Mouse (Mus musculus) macrophage (primary cell): ENCODE data around the gene Sorcs3. TPM values are rescaled to one million over a fixed set of nuclear protein-coding genes. Genes with fewer than 3 reads are reported as not detected.

Experiments used
- H3K27ac ChIP-seq: fragments of 350-480 bp; formaldehyde crosslinking; 2 replicates; pipeline ENCODE4 v1.9.0; 2021
- H3K36me3 ChIP-seq: fragments of 350-480 bp; formaldehyde crosslinking; 2 replicates; pipeline ENCODE4 v1.9.0; 2021; ENCODE audit errors: inconsistent target
- H3K4me3 ChIP-seq: fragments of 350-480 bp; formaldehyde crosslinking; 2 replicates; pipeline ENCODE4 v1.9.0; 2021; ENCODE audit errors: inconsistent target
- H3K79me2 ChIP-seq: fragments of 350-480 bp; formaldehyde crosslinking; 2 replicates; pipeline ENCODE4 v1.9.0; 2021; ENCODE audit errors: inconsistent target
- WGBS: methylation state at CpG from one replicate; pipeline ENCODE4 v1.1.7; 2026; ENCODE audit warnings: inconsistent platforms; ENCODE audit not compliant: missing documents; 5-methylcytosine and 5-hydroxymethylcytosine counted together
- polyA plus RNA-seq: library from polyadenylated mRNA; stranded (reverse); fragments of 250-400 nt; gene quantifications from 3 replicates; pipeline ENCODE4 v1.2.4, GENCODE M21; 2018; ENCODE audit warnings: inconsistent platforms
- total RNA-seq, 78 experiments: library from RNA; depleted of rRNA; stranded (reverse); fragments of 250-400 nt; gene quantifications; 1 replicate in 9 of 78; 2 replicates in 24 of 78; 3 replicates in 43 of 78; 4 replicates in 2 of 78; pipeline ENCODE4 v1.2.4; 2018; ENCODE audit warnings: inconsistent platforms in 56 of 78

The Sorcs3 gene
- not detected for total RNA-seq (2018; cell fraction: chromatin; rRNA removed)
- total RNA-seq (2018; cell fraction: cytosol; rRNA removed): not detected
- not detected for total RNA-seq (2018; cell fraction: nucleus; rRNA removed)
- not detected in 3 replicates for polyA plus RNA-seq

DNA sequence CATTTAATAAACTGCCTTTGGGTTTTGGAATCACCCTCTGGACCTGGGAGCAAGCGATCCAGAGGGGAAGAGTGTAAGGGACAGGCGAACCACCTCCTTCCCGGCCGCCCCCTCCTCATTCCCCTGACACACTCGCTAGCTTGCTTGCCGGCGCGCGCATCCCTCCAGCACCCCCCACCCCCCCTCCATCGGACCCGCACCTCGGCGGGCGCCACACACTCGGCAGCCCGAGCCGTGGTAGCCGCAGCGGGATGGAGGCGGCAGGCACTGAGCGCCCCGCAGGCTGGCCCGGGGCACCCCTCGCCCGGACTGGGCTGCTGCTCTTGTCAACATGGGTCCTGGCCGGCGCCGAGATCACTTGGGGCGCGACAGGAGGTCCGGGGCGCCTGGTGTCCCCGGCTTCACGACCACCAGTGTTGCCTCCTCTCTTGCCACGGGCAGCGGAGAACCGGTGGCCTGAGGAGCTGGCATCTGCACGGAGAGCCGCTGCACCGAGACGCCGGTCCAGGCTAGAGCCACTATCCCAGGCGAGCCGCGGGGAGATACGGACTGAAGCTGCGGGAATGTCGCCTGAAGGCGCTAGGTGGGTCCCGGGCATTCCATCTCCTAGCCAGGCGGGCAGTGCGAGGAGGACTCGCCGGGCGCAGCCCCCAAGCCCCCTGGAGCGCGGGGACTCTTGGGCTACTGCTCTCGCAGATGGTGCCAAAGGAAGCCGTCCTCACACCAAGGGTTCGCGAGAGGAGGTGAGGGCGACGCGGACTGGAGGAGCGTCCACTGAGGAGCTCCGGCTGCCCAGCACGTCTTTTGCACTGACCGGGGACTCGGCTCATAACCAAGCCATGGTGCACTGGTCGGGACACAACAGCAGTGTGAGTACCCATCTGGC lies at the start of gene Sorcs3:
Gene Sorcs3, plus strand, starts transcription at position 97 of the 886 bp plus-strand sequence.
- 4% methylated on average over 64 of the region's 70 CpGs for WGBS
- no peak within 1 kb of the TSS for H3K4me3 ChIP-seq

DNA sequence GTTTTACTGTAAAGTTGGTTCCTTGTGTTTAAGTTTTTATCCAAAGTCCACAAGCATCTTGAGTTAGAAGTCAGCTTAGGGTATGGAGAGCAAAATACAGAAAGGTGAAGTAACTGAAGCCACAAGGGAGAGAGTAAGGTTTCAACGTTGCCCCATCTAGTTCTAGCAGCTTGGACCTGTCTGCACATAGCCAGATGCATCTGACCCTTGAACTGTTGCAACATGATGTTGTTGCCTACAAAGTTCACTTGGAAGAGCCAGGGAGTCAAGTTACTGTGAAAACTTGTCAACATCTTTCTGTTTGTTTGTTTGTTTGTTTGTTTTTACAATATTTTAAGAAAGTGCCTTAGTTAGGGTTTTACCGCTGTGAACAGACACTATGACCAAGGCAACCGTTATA lies 40.5 kb upstream of the Sorcs3 start:
- Histone ChIP-seq H3K4me3 (no peak overlapping the region), H3K36me3 (no peaks in the 10 kb centered on the region), H3K27ac (no peak overlapping the region), H3K79me2 (no peaks in the 10 kb centered on the region)
- 93% methylated on average over 3 of the region's 3 CpGs for WGBS

More for the DNA sequence above, at the start of gene Sorcs3:
- H3K36me3 ChIP-seq: no peaks in the 10 kb centered on the region
- H3K27ac ChIP-seq: no peak within 1 kb of the TSS
- no peaks in the 10 kb centered on the region for H3K79me2 ChIP-seq

DNA sequence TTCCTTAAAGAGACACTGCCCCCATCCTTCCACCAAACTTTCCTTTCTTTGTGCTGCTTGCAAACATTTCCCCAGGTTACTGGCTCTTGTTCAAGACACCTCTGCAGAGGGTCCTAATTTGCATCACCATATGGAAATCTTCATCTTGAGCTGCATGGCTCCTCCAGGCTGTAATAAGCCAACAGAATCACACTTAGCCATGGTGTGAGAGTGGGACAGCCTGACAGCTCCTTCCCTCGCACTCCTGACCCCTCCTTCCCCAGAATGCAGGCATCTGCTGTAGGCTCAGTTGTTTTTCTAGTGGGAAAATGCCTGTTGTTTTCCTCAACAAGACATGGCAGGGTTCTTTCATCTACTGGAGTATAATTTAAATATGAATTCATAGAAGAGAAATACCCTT lies 38.7 kb upstream of the Sorcs3 start:
- no peaks in the 10 kb centered on the region for H3K36me3 ChIP-seq
- no peaks in the 10 kb centered on the region for H3K79me2 ChIP-seq
- H3K27ac ChIP-seq: no peak overlapping the region
- 53% methylated on average over 1 of the region's 1 CpGs for WGBS
- no peak overlapping the region for H3K4me3 ChIP-seq

DNA sequence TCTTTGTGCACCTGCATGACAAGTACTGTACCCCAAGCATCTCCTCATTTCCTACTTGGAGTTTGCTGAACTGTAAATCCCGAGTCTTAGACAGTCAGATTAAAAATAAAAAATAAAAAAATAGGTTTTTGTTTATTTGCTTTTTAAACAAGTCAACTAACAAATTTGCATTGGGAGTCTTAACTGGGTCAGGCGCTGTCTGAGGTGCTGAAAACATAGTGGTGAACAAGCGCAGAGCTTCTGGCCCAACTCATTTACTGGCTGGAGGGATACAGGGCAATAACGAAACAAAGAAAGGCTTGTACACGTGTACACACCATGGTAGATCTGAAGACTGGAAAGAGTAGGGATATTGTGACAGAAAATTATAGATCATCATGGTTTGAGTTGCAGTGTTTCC lies 37.5 kb upstream of the Sorcs3 start:
- H3K79me2 ChIP-seq: no peaks in the 10 kb centered on the region
- 65% methylated on average over 5 of the region's 5 CpGs for WGBS
- H3K36me3 ChIP-seq: no peaks in the 10 kb centered on the region
- no peak overlapping the region for H3K27ac ChIP-seq
- no peak overlapping the region for H3K4me3 ChIP-seq

DNA sequence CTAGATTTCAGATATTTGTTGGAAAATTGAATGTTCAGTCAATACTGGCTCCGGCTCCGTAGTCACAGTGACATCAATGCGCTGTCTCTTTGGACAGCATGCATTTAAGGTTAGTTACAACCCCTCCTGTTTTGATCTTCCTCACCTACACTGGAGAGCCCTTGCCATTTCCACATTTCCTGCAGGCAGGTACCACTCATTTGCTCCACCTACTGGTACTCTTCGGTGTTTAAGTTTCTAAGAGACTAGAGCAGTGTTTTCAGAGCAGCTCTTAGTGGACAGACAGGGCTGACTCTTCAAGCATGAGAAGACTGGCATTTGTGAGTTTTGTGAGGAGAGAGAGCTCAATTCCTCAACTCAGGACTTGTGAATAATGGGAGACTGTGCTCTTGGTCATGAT lies 31.1 kb upstream of the Sorcs3 start:
- Histone ChIP-seq H3K27ac (no peak overlapping the region), H3K36me3 (no peaks in the 10 kb centered on the region), H3K4me3 (no peak overlapping the region), H3K79me2 (no peaks in the 10 kb centered on the region)
- WGBS: 70% methylated on average over 4 of the region's 4 CpGs

DNA sequence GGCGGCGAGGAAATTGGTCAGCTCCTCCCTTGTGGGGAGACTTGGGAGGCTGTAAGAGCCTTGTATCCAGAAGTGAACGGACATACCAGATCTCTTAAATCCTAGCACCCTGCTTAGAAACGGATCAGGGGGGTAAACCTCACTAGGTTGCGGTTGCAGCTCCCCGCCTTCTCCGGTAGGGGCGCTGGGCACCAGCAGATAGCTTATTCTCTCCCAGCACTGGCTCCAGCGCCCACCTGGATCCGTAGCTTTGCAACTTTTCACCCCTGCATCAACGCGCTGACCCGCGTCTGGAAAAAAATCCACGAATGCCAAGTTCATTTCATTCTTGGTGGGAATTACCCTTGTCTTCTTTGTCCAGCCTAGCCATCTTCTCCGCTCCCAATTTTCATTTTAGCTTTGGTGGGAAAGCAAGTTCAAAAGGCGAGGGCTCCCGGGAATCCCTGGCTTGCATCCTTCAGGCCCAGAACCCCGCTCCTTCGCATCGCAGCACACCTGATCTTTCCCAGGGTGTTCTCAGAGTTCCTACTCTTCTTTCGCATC lies 1.8 kb upstream of the Sorcs3 start:
- WGBS: 11% methylated on average over 20 of the region's 22 CpGs
- no peaks in the 10 kb centered on the region for H3K79me2 ChIP-seq
- no peak overlapping the region for H3K4me3 ChIP-seq
- H3K27ac ChIP-seq: no peak overlapping the region
- H3K36me3 ChIP-seq: no peaks in the 10 kb centered on the region

DNA sequence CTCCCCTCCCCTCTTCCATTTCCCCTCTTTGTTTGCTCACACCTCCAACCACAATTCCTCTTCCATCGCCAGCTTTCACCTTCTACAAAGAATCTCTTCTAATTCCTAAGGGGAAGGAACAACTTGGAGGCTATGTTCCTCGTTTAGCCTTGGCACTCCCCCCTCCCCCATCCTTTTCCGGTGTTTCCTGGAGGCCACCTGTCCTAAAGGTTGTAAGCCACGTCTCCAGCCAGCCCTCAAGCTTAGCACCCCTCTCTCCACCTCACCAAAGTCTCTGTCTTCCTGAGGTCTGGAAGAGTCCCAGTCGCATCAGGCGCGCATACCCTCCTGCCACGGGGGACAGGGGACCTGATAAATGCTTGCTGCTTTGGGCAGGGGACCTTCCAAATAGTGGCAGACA lies 1.3 kb upstream of the Sorcs3 start:
- Histone ChIP-seq H3K79me2 (no peaks in the 10 kb centered on the region), H3K27ac (no peak overlapping the region), H3K36me3 (no peaks in the 10 kb centered on the region), H3K4me3 (no peak overlapping the region)
- WGBS: 2% methylated on average over 8 of the region's 8 CpGs

DNA sequence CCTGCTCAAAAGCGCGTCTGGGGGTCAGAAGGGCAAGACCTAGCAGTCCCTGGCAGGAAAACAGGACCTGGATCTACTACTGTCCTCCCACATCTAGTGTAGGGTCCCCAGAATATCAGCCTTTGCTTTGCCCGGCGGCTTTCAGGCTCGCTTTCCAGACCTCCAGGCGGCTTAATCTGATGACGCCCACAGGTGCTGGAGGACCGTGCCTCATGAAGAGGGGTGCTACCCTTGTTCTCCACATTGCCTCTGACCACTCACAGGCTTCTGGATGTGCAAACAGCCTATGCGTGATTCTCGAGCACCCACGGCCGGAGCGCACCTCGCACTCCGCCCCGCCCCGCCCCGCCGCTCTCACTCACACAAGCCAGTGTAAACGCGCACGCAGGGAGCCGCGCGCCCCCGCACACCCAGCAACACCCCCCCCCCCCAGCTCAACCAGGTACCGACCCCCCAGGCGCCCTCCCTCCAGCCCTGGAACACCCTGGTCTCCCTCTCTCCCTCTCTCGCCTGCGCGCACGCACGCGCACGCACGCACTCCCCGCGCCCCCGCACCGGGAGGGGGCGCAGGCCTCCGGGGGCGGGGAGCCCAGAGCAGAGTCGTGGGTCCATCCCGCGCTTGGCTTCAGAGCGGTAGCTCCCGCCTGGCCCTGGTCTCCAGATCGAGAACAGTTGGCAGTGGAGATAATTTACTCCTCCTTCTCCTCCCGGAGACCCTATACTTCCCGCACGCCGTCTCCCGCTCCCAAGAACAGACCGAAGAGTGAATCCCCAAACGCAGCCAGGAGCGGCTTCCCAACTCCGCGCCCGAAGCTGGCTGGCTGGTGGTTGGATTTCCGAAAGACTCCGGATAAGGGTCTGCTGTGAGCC lies 698 bp upstream of the Sorcs3 start:
- no peaks in the 10 kb centered on the region for H3K79me2 ChIP-seq
- no peak overlapping the region for H3K4me3 ChIP-seq
- H3K27ac ChIP-seq: no peak overlapping the region
- WGBS: 2% methylated on average over 58 of the region's 62 CpGs
- no peaks in the 10 kb centered on the region for H3K36me3 ChIP-seq

DNA sequence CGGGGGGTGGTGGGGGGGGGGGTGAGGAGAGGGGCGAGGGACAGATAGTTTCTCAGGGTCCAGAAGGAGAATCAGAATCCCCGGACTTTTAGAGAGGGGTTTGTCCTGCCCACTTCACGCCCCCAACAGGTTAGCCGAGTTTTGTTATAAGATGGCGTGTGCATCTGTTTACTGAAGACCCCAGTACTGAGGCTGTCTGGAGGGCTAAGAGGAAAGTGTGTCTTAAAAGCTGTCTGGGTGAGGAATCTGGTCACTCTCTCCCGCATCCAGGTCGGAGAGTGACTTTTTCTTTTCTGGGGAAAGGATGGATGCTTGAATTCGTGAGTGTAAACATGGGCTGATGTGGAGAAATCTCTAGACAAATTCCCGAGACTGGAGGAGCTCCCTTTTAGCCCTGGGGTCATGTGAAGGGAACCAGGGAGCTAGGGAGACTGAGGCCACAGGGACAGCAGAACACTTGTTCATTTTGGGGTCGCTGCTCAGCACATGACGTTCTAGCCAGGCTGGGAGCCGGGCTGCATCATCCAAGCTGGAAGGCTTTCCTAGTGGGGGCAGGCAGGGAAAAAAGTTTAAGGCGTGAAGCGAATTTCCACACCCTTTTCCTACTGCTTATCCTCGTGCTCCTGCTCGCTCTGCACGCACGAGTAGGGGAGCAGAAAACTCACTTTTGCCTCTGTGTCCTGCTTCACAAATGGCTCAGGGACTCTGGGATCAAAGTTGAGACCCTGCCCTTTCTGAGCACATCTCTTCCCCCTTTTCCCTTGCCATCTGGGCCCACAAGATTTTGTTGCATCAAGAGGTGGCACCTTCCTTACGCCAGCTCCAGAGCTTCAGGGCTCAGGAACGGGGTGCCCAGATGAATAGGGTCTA lies 1.3 kb downstream of the Sorcs3 start:
- H3K79me2 ChIP-seq: no peaks in the 10 kb centered on the region
- WGBS: 7% methylated on average over 21 of the region's 21 CpGs
- H3K27ac ChIP-seq: no peak overlapping the region
- no peak overlapping the region for H3K4me3 ChIP-seq
- H3K36me3 ChIP-seq: no peaks in the 10 kb centered on the region

DNA sequence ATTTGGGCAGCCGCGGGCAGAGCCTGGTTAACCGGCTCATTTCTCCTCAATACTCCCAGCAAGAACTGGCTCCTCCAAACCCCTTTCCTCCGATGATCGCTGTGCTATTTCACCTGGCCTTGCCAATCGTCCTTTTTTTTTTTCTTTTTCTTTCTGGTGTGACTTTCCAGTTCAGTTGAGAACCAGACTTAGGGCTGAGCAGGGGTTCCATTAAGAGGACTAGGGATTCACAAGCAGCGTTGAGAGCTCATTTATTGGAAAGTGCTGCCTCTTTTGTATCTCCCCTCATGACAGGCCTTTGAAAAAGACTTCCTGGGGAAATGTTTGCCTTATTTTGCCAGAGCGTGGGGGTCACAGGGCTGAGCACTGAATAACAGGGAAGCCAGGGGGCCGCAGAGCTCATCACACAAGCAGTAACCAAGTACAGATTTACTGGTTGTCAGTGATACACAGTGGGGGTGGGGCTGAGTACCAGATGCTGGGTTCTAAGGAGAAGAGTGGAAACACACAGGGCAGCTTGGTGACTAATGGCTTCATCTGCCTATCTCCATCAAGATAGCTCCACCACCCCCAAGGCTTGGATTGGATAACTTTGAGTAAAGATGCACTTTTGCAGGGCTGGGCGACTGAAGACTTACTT lies 2.0 kb downstream of the Sorcs3 start:
- Histone ChIP-seq H3K79me2 (no peaks in the 10 kb centered on the region), H3K4me3 (no peak overlapping the region), H3K36me3 (no peaks in the 10 kb centered on the region), H3K27ac (no peak overlapping the region)
- 11% methylated on average over 10 of the region's 10 CpGs for WGBS

DNA sequence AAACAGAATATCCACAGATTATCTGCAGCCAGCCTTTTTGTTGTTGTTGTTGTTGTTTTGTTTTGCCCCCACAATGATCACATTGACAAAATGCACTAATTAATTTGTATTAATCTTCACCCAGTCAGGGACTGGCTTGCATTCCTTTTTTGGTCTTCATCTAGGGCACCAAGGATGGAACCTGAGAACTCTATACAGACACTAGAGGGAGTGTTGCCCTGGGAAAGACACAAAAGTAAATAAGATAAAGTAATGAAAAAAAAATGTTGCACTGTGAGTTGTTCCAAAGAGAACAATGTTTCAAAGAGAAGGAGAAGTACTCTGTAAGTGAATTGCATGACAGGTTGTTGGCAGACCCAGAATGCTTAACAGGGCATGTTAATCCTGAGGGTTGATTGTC lies 9.6 kb downstream of the Sorcs3 start:
- Histone ChIP-seq H3K79me2 (no peaks in the 10 kb centered on the region), H3K36me3 (no peaks in the 10 kb centered on the region), H3K27ac (no peak overlapping the region), H3K4me3 (no peak overlapping the region)

DNA sequence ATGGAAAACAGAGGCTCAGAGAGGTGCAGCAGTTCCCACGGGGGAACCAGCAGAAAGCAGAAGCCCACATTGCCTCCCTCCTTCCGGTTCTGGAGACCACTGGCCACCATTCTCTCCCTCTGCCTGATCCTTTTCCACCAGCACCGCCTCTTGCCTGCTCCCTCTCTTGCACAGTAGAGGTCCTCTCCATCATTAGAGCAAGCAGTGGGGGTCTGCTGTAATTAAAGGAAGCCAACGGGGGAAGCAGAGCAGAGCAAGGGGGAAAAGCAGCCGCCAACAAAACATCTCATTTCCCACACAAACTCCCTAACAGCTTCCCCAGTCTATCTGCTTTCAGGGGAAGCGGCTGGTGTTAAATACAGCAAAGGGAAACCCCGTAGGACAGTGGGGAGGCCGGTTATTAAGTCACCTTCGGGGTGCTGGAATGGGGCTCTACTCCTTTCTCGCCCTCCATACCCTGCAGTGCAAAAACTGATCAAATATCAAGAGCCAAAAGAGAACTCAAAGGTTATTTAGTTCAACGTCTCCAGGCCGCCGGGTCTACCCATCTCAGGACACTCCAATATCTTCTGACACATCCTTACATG lies 32.1 kb downstream of the Sorcs3 start:
- H3K36me3 ChIP-seq: no peaks in the 10 kb centered on the region
- WGBS: 61% methylated on average over 13 of the region's 13 CpGs
- no peaks in the 10 kb centered on the region for H3K79me2 ChIP-seq
- H3K4me3 ChIP-seq: no peak overlapping the region
- no peak overlapping the region for H3K27ac ChIP-seq

DNA sequence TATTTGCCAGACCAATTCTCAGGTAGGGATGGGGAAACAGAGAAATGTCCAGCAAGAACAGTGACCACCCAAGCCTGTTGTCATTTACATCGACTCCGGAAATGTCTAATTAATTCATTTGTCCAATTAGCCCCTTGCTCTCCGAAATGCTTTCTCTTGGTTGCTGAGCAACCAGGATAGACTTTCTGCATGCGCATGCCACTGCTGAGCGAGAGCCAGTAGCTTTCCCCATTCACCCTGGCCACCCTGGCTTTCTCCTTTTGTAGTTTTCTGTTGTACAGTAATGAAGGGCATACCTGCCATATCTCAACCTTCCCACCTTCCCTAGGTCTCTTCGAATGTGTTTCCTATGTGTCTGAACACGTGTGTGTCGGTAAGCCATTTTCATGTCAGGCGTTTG lies 32.6 kb downstream of the Sorcs3 start:
- WGBS: 89% methylated on average over 9 of the region's 9 CpGs
- Histone ChIP-seq H3K79me2 (no peaks in the 10 kb centered on the region), H3K4me3 (no peak overlapping the region), H3K27ac (no peak overlapping the region), H3K36me3 (no peaks in the 10 kb centered on the region)
